Mouse (Mus musculus) brain, embryonic 18.5 days (tissue): Measurements from ENCODE around the gene Cadps2.

ENCODE experiments used
- DNase-seq: peaks from one replicate; pipeline ENCODE4 v3.0.0-alpha.2; 2012; ENCODE audit warnings: low read depth, low spot score

The Cadps2 gene

GRCm38 (mm10) chr6:23252196-23253135, 586.8 kb downstream of the Cadps2 start:
- DNase-seq, result no peak

GRCm38 (mm10) chr6:23251431-23251830, 587.8 kb downstream of the Cadps2 start:
- DNase-seq, result no peak

GRCm38 (mm10) chr6:23250288-23250955, 588.8 kb downstream of the Cadps2 start:
- no peak for DNase-seq

- DNase-seq, result no peak
Observed at GRCm38 (mm10) chr6:23249616-23250287, 589.5 kb downstream of the Cadps2 start.

GRCm38 (mm10) chr6:23249053-23249401, 590.2 kb downstream of the Cadps2 start:
- DNase-seq, result no peak

GRCm38 (mm10) chr6:23248313-23249052, 590.7 kb downstream of the Cadps2 start, which contains the start of gene Fezf1:
Fezf1 (minus strand) TSS chr6:23248362.
- DNase-seq, result no peak

- DNase-seq, result no peak
Observed at GRCm38 (mm10) chr6:23247512-23248312, 591.5 kb downstream of the Cadps2 start.

DNA sequence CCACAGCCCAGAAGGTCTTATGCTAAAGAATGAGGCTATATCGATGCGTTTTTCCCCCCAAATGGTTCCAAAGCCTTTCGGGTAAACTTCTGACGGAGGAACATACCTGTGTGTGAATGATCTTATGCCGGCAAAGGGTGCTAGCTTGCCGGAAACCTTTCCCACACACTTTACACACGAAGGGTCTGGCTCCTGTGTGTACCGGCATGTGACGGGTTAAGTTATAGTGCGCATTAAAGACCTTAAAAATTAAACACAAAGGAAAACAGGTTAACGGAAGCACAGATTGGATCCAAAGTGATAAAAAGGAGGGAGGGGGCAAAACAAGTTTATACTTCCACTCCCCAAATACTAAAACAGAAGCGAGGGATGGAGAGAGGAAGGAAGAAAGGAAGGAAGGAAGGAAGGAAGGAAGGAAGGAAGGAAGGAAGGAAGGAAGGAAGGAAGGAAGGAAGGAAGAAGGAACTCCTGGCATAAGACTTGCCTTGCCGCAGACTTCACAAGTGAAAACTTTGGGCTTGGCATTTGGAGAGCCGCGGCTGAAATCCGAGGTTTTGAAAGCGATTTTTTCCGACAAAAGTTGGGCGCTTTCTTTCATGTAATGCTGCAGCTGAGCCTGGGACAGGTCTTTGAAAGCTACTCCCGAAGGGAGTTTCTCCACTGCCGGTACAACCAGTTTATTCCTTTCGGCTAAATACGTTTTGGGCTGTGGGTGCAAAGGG, 592.3 kb downstream of the Cadps2 start:
- no peak for DNase-seq

DNA sequence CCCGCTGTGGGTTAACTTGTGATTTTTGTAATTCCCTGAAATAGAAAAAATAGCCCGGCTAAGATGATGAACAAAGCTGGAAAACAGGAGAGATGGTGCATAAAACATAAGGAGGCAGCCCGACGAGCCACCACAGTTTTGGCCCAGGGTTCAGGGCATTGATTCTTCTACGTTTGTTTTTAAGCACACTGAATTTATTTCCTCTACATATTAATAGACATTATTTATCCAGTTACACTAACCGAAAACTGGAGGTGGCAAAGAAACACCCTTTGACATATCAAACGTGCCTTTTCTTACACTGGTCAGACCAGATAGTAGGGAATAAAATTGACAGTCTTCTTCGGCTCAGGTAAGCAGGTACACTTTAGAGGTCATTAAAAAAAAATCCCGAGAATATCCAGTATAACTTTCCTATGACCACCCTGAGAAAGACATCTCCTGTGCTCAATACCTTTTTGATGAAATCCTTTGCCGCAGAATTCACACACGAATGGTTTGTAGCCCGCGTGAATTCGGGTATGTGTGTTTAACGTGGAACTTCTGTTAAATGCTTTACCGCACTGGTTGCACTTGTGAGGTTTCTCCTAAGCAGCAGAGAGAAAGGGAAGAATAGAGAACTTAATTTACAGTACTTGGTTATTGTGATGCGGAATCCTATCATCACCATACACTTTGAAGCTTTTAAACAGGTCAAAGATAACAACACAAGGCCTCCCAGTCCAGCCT, 593.0 kb downstream of the Cadps2 start:
- no peak for DNase-seq

- DNase-seq, result no peak
Observed at GRCm38 (mm10) chr6:23245545-23246011, 593.6 kb downstream of the Cadps2 start.

GRCm38 (mm10) chr6:23245121-23245520, 594.1 kb downstream of the Cadps2 start:
- DNase-seq, result no peak

DNA sequence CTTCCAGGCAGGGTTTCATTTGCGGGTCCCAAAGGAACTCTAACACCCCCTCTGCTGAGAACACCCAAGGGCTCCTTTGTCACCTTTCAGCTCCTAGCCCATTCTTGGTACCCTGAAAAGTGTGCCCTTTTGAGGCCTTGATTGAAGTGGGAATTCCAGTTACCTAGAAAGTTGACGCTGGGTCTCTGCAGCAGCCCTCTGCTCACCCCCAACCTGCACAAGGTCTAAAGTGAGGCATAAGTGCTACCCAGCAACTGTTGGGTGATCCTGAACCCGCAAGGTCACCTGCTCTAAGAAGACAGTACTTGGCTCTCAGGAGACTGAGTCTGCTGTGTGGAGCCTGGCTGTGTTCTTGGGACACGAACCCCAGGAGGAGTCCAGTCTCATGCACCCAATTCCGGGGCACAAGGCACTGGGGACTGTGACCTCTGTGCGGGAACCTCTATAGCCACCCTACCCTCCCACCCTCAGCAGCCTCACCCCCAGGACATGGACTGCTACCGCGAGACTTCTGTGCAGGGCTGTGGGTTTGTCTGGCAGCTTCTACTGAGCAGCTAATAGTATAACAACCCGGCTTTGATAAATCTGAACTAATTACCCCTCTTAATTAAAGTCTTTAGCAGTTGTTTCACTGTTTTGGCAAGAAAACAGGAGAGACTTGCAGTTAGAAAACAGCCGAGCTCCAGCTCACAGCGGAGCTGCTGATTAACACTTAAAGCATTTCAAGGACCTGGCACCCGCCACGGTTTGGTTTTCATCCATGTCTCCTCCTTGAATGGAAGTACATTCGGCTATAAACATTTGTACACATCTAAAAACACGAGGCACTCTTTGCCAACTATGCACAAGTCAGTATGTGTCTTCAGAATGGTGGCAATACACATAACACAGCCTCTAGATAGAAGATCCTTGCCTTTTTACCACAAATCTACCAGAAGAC, 595.1 kb downstream of the Cadps2 start:
- no peak for DNase-seq
